Mouse (Mus musculus) adrenal gland (tissue): ENCODE measurements around the gene Map7.

Source experiments
- intact Hi-C: fragments of 180-260 bp; cut with DNase I; formaldehyde crosslinking; loops from one replicate; pipeline ENCODE4 v1.15.1; 2025

The Map7 gene

DNA sequence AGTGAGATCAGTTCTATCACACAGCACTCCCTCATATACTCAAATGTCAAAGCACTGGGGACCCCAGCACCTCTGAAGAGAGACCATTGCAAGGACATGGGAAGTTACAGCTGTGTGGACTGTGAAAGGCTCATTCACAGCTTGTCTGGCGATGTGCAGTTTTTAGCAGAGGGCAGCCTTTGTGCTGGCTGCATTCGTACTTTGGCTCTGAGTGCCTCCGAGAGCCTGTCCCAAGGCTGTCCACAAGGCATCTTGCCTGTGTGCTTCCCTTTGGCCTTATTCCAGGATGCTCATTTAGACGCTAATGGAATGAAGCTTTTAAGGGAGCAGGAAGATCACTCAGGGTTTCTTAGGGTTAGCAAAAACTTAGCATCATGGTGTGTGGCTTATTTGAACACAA lies 78.5 kb downstream of the Map7 start:
- intact Hi-C loops = no loop called here

DNA sequence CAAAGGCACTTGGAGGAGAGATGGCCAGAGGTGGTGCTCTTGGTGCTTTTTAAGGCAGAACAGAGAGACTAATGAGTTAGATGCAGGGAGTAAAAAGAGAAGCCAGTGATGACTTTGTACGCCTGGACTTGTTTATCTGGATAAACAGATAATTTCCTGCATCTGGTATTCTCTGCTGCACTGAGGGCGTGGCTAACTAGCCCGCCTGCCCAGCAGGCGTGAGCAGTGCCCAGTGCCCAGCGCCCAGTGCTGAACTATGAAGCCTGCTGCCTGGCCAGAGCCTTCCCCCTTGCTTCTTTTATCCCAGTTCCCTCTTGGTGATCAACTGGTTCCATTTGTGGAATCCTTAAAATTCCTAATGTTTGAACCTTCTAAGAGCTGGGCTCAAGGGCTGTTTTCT lies 81.8 kb downstream of the Map7 start:
- intact Hi-C loops = no loop called here

DNA sequence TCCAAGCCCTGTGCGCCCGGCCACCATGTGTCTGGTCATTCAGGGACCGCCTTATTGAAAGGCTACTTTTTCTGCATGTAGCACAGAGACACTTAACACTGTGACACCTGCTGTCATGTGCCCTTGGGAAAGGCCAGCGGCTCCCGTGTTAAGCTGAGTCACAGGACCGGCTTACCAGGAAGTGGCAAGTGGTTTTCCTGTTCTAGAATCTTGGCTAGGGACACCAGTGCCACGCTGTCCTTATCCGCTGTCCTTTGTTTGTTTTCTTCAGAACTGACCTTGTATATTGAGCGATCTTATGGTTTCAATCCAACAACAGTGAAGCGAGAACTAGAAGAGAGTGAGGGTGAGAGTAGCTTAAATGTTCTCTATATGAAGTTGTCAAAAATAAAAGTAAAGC lies 85.2 kb downstream of the Map7 start:
- intact Hi-C loops = no loop called here

DNA sequence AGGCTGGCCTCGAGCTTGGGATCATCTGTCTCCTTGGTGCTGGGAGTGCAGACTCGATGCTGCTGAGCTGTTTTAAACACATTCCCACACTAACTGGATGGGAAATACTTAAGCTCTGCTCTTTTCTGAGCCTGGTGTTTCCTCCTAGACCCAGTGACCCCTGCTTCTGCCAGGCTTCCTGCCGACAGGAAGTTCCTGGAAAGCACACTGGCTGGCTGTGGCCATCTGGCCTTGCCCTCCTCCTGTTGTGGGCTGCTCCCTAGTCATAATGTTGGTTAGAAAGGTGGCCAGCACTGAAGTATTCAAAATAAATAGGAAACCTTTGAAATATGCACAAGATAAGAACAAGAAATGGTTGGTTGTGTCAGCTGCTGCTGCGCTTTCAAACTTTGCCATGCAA lies 86.2 kb downstream of the Map7 start:
- intact Hi-C loops = no loop called here

DNA sequence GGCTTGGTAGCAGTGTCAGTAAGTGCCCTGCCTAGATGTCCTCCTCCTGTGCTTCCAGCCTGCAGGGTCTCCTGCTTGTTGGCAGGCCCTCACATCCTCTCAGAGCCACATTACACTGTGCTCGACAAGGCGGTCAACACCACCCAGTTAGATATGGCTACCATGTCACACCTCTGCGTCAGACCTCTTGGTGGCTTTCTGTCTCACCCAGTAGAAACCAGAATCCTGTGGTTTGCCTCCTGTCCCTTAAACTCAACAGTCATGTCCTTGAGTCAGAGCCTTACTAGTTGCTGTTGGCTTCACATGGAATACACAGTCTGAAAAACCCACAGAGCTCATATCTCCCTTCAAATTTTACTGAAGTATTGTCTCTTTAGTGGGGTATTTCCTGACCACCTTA lies 87.4 kb downstream of the Map7 start:
- intact Hi-C loops = no loop called here

DNA sequence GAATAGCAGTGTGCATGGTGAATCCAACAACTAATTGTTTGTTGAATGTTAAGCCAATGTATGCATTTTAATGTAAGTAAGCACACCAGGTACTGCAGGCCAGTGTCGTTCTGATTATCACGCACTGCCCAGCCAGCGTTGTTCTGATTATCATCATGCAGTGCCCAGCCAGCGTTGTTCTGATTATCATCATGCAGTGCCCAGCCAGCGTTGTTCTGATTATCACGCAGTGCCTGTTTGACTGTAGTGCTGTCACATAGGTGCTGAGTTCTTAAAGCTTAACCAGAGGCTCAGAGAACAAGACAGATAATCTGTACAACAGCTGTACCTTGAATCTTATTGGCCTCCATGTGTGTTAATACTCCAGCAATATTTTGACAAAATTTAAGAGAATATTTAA lies 88.0 kb downstream of the Map7 start:
- intact Hi-C loops = no loop called here

DNA sequence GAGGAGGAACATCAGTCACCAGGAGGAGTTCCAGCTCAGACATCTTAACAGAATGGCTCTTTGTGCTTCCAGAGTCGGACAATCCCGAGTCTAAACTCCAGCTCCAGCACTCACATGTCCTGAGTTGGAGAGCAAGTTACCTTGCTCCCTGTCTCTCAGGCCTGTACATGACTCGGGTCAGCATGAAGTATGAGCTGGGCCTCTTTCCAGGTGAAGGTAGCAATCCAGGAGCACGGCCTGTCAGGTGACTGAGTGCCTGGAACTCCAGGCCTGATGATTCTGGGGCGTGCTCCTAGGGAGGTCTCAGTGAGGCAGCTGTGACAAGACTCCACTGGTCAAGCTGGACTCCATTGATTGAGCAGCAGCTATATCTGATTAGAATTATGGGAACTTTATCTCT lies 90.0 kb downstream of the Map7 start:
- intact Hi-C loops = no loop called here

DNA sequence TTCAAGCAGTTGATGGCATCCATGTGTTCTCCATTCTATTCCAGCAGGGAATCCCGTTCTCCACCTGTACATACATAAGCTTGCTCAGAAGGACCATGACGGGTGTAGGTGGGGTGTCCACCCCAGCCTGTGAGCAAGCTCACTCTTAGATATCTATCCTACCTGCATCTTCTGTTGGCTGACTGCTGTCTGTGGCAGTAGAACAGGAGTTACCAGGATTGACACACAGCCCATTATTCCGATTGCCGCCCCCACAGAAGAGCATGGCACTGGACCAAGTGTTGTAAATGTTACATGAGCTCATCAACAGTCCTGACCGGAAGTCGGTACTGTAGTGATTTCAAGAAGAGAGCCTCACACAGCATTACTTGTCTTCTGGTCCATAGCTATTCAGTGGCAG lies 92.6 kb downstream of the Map7 start:
- intact Hi-C loops = no loop called here

DNA sequence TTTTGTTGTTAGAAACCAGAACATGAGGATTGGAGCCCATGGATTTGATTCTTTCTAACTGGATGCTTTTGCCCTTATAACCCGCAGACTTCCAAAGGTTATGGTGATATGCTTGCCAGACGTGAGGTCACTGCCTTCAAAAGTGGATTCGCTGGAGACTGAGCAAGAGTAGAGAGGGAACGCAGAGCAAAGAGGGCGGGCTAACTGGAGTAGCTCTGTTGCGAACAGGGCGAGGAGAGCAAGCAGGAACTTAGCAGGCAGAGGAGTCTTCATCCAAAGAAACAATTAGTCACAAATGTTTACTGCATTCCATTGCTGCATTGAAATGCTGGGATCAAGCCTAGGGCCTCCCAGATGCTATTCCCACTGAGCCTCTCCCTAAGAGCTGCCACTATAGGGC lies 95.0 kb downstream of the Map7 start:
- intact Hi-C loops = no loop called here

DNA sequence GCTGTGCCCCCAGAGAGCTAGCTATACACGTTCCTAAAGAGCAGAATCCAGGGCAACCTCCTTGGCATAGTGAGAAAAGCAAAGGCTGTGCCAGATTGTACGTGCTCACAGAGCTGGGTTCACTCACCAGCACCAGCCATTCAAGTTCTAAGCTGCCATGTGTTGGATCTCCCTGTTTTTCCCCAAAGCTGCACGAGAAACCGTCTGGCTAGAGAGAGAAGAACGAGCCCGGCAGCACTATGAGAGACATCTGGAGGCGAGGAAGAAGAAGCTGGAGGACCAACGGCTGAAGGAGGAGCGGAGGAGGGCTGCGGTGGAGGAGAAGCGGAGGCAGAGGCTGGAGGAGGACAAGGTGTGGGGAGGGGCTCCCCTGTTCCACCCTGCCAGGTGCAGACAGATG lies 96.8 kb downstream of the Map7 start:
- intact Hi-C loops = no loop called here

DNA sequence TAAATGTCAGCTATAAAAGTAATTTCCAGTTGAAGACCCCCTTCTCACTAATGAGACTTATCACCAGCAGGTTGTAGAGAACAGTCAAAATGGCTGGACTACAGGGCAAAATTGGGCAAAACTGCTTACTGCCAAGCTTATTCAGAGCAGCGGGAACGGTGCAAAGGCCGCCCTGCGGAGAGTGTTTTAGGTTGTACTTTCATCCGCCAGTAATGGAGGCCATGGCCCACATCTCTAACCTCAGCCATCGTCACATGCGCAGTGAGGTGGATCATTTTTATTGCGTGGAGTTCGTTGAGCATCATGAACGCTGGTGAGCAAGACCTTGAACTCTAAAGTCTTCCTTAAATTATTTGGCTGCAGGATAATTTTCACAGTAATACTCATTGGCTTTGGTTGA lies 100.8 kb downstream of the Map7 start:
- intact Hi-C loops = no loop called here

DNA sequence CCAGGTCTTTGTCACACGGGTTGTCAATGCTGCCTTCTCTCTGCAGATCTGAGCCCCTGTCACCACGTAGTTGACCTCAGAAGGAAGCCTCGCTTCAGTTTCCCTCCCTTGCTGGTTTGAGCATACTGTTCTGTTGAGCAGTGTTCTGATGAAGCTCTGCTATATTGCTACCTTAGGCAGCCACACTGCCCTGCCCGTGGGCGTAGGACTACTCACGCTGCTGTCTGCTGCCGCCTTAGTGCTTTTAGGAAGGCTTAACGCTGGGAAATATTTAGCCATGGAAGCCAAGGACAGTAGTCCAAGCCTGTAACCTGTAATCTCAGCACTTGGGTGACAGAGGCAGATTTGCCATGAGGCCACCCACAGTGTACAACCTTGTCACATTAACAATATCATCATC lies 107.3 kb downstream of the Map7 start:
- intact Hi-C loops = no loop called here

DNA sequence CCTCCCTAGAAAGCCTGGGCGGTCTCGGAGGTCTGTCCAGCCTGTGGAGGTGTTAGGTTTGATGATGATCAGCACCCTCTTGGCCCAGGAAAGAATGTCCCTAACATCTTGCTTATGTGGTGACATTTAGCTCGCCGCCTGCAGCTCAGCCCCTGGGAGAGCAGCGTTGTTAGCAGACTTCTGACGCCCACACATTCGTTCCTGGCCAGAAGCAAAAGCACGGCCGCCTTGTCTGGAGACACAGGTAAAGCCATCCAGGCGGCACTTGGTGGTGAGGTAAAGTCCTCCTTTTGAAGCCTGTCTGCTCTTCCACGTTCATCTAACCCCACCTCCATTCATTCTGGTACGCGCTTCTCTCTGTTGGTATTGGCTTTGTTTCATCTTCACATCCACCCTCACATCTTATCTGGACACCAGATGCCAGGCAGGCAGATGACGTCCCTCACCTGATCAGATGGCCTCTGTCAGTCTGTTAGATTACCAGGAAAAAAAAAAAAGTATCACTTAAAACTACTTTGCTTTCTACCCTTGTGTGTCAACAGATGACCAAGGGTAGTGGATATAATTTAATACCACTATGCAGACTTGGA lies 108.9 kb downstream of the Map7 start:
- intact Hi-C loops = no loop called here

DNA sequence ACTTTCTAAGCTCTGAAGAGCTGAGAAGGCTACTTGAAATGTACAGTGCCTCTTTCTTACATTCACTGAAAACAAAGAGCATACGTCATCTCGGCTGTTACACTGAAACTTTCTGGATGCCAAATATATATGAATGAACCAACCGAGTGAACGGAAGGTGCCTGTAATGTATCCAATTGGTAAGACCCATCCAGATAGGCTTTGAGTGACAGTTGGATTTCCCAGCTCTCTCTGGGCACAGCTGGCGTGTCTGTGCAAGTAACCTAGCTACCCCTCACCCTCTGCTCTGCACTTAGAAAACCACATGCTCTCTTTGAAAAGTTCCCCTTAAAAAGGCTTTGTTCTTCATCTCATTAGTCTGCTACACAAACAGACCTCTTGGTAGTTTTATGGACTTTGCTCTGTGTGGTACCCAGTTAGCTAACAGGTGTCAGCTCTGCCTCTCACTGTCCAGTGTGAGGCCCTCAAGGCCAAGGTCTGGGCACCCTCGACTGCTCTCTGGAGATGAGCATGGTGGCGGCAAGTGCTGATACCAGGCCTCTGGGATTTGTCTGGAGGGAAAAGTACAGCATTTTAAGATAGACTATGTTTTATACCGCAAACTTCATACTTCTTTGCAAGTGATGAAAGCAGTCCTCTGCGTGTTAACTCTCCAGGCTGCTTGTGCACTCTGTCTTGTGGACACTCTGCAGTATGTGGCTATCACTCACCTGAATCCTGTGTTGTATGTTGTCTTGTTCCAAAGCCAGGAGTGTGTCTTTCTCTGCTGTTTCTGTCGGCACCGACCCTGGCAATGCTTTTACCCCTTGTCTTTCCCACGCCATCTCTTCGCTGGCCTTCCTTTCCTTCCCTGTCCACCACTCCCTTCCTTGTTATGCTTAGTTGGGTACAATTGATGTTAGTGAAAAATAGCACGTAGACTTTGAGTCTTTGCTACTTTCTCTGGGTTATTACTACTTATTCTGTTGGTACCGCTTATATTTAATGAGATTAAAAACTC lies 109.8 kb downstream of the Map7 start:
- intact Hi-C loops = no loop called here

DNA sequence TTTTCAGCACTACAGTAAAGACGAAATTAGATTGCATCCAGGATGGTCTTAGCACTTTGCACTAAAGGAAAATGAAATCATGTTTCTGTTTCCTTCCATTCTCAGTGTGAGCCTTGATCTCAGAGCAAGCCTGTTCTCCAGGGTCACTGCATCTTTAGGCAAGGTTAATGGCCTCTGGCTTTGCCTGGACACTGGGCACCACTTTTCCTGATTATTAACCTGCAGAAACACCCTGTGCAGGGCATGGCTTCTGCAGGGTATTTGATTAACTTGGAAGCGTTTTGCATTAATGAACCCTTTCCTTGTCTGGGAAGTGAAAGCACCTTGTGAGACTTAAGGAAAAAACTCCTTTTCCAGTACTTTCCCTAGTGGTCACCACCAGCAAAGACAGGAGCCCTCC lies 111.2 kb downstream of the Map7 start:
- intact Hi-C loops = no loop called here

DNA sequence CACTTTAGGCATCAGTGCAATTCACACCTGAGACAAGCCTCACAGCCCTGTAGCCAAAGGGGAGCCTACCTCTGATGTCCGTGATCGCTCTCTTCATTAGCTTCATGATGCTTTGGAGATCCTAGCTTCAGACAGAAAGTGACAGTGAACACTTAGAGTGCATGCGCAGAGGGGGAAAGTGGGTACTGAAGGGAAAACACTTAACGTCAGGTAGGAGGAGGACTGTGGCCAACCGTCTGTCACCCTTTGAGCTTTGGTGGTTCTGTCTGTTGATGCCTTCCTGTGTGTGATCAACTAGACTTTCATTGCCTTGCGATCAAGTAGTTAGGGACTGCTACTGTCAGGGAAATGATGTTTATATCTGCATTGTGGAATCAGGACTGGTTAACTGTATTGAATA lies 114.6 kb downstream of the Map7 start:
- intact Hi-C loops = no loop called here

DNA sequence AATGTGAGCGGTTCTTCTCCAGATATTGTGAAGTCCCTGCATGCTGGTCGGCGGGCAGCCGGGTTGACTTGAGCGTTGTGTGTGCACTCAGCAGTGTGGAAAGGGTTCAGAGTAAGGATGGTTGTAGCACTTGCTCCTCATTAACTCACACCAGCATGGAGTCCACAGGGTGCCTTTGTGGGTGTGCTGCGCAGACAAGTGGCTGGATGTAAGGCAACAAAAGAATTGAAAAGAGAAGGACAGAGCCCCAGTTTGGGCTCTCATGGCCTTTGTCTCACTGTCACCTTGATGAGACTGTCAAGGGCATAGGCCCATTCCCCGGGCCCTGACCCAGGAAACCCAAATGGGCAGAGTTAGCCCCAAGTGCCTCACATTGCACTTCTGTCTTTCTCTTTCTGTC lies 116.2 kb downstream of the Map7 start:
- intact Hi-C loops = no loop called here

DNA sequence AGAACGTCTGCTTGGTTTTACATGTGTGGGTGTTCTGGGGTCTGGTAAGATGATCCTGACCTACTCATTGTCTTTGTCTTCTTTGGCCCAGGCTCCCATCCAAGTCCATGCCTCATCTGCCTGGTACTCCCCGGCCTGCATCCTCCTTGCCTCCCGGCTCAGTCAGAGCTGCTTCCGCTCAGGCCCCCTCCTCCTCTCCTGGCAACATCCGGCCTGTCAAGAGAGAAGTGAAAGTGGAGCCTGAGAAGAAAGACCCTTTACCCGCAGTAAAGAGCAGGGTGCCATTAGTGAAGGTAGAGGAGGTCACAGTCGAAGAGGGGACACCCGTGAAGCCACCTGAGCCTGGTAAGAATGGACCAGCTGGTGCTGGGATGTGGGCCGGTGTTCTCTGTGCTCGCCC lies 118.8 kb downstream of the Map7 start:
- intact Hi-C loops = no loop called here

DNA sequence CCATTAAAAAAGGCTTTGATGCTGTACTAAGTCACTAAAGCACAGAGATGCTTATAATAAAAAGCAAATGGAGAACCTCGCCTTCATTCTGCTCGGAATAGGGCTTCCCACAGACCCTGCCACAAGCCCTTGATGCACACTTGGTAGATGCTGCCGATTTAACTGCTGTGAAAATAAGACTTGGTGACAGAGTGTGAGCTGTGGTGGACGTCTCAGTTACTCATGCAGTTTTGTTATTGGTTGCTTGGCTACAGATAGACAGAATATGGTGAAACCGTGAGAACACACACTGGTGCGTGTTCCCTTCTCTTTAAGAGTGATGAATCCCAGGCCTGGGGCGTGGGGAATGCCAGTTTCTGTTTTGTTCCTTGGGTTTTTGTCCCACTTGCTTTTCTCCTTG lies 120.7 kb downstream of the Map7 start:
- intact Hi-C loops = no loop called here

DNA sequence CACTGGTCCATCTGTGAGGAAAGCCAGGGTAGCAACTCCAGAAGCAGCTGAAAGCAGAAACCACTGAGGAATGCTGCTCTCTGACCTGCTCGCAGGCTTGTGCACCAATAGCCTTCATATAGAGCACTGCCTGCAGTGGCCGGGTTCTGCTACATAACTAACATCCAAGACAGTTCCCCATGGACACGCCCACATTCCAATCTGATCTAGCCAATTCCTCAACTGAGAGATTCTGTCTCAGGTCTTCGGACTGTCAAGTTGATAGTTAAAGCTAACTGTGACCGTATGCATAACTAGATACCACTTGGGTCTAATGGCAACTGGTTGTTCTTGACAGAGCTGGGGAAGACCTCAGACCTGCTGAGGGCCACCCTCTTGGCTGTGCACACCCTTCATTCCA lies 124.1 kb downstream of the Map7 start:
- intact Hi-C loops = no loop called here

DNA sequence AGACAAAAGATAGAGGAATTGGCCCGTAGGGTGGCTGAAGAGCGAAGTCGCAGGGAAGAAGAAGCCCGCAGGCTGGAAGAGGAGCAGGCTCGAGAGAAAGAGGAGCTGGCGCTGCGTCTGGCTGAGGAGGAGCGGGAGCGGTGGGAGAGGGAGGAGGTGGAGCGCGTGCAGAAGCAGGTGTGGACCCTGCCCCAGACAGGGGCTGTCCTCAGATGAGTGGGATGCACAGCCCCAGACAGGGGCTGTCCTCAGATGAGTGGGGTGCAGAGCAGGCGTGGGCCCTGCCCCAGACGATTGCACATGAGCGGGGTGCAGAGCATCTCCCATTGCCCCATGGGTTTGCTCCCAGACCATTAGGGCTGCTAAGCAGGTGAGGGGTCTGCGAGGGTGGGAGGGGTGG lies 125.0 kb downstream of the Map7 start:
- intact Hi-C loops = no loop called here

DNA sequence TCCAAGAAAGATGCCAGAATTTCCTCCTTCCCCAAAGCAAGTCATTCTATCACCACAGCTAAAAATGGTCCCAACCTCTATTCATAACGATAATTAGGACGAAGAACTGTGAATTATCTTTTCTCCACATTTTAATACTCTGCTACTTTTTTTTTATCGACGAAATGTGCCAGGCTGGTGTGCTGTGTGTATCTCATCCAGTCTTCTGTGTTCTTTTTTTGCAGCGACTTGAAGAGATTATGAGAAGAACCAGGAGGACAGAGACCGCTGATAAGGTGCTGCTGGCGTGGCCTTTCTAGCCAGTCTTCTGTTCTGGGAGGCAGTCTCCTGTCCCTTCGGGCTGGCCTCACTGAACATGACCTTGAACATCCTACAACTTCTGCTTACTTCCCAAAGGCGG lies 125.8 kb downstream of the Map7 start:
- intact Hi-C loops = no loop called here

DNA sequence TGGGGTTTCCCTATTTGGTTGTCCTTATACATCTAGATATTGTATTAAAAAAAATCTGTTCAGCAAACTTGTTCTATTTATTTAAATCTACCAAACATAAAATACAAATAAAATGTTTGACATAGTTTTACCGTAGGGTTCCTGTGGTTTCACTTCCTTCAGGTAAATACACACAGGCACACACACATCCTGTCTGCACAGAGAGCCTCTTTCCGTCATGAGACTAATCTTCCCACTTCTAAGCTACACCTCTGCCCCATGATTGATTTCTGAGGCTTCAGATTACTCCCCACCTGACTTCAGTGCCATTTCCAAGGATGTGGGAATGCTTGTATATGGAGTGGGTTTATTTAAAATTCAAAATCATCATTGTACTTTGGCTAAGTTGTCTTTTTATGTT lies 133.2 kb downstream of the Map7 start:
- intact Hi-C loops = no loop called here
